ENCODE assay signal across 8 mouse cellular contexts in the genomic region with DNA sequence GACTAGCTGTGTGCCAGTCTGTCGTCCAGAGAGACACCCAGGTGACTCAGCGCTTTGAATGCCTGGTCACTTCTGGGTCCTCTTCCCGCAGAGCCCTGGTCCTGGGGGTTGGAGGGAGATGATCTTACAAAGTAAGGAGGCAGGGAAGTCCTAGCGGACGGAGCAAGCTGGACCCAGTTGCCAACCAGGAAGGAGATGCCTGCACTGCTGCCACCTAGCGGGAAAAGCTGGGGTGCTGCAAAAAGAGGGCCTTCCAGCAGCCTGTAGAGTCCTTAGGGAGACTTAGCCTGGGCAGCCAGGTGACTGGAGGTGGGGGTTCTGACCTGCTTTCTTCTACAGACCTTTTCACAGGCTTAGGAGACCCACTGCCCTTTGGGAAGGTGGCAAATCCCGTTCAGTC. TPM values are rescaled to one million over a fixed set of nuclear protein-coding genes. Genes with fewer than 3 reads are reported as not detected.
DNase-seq lines count a peak whose midpoint lies in the region; ATAC-seq and TF ChIP-seq lines count a peak whose summit lies in the region.
"Had no signal": no experiment of that assay in that cellular context is flagged by ENCODE, and none has a peak within 500 bp of the region (broad histone marks: within the 10 kb centered on the region; RNA-seq: fewer than 3 reads in every experiment).

No protein-coding gene starts in this region.

- peak; percentile 88 for DNase-seq in brain, adult 2 months (ENCODE audit: low read depth, low spot score)
- DNase-seq in gastrocnemius, postnatal 25 days, result peak; percentile 23
- peak; percentile 69 for DNase-seq in kidney, adult 2 months
- peak; percentile 90 for DNase-seq in limb, embryonic 10.5 days (ENCODE audit: low spot score)

- H3K36me3 ChIP-seq in kidney, adult 2 months (ENCODE audit: control insufficient read depth, insufficient read depth, low read length), result no peaks in the 10 kb centered on the region
- no peaks in the 10 kb centered on the region for H3K36me3 ChIP-seq in limb, embryonic 10.5 days
- no peaks in the 10 kb centered on the region for H3K36me3 ChIP-seq in midbrain, embryonic 13.5 days
- no peaks in the 10 kb centered on the region for H3K36me3 ChIP-seq in testis, adult 2 months (ENCODE audit: control insufficient read depth, insufficient read depth, low read length)

- no peaks in the 10 kb centered on the region for H3K9me3 ChIP-seq in limb, embryonic 10.5 days (replicated peaks)
- H3K9me3 ChIP-seq in midbrain, embryonic 13.5 days, result no peaks in the 10 kb centered on the region

- WGBS in kidney, adult 2 months, result 3% methylated on average over 7 of the region's 7 CpGs
- WGBS in limb, embryonic 10.5 days, result 2% methylated on average over 7 of the region's 7 CpGs
- WGBS in midbrain, embryonic 13.5 days, result 2% methylated on average over 7 of the region's 7 CpGs

- TF ChIP-seq POLR2A in cortical plate, adult 2 months (IDR thresholded peaks at IDR 0.05; ENCODE audit: extremely low read depth, insufficient read depth, low read length), result no peak
- TF ChIP-seq POLR2A in kidney, adult 2 months (IDR thresholded peaks at IDR 0.05; ENCODE audit: low read depth, low read length), result no peak
- TF ChIP-seq POLR2A in testis, adult 2 months (IDR thresholded peaks at IDR 0.05; ENCODE audit: control insufficient read depth, low read depth, low read length), result no peak

- peak; percentile 74 for TF ChIP-seq CTCF in cortical plate, adult 2 months (IDR thresholded peaks at IDR 0.05; ENCODE audit: extremely low read depth, insufficient read depth, low read length)
- TF ChIP-seq CTCF in kidney, adult 2 months (conservative IDR thresholded peaks at IDR 0.05; ENCODE audit: insufficient read depth, insufficient read length, low read depth, low read length), result peak; percentile 70
- TF ChIP-seq CTCF in testis, adult 2 months (IDR thresholded peaks at IDR 0.05; ENCODE audit: control insufficient read depth, insufficient read depth, insufficient replicate concordance, low read depth, low read length), result peak; percentile 60; the same call in 1 of the 2 replicates

- ATAC-seq in midbrain, embryonic 13.5 days, result no peak

- H3K27ac ChIP-seq in cortical plate, adult 2 months (ENCODE audit: insufficient read depth, low read length), result no peak overlapping the region
- H3K27ac ChIP-seq in kidney, adult 2 months (ENCODE audit: insufficient read depth, low read depth, low read length), result no peak overlapping the region
- H3K27ac ChIP-seq in limb, embryonic 10.5 days, result peak overlapping the region; percentile 31; the same call in 1 of the 2 replicates
- no peak overlapping the region for H3K27ac ChIP-seq in midbrain, embryonic 13.5 days
- H3K27ac ChIP-seq in testis, adult 2 months (ENCODE audit: control insufficient read depth, insufficient read depth, low read depth, low read length), result no peak overlapping the region

- H3K9ac ChIP-seq in midbrain, embryonic 13.5 days (replicated peaks), result no peak overlapping the region

- no peak overlapping the region for H3K4me3 ChIP-seq in cortical plate, adult 2 months (ENCODE audit: insufficient read depth, low read length)
- H3K4me3 ChIP-seq in kidney, adult 2 months (ENCODE audit: insufficient read depth, low read depth, low read length), result no peak overlapping the region
- peak overlapping the region; percentile 61 for H3K4me3 ChIP-seq in limb, embryonic 10.5 days
- H3K4me3 ChIP-seq in midbrain, embryonic 13.5 days (replicated peaks), result 0 out of 2 replicates have a peak overlapping the region, but pooled peaks have one; percentile 15
- no peak overlapping the region for H3K4me3 ChIP-seq in testis, adult 2 months (ENCODE audit: control insufficient read depth, low read depth, low read length)

- no peaks in the 10 kb centered on the region for H3K4me1 ChIP-seq in cortical plate, adult 2 months (ENCODE audit: control insufficient read depth, insufficient read depth, low read length)
- H3K4me1 ChIP-seq in kidney, adult 2 months (ENCODE audit: control insufficient read depth, insufficient read depth, low read length), result no peaks in the 10 kb centered on the region
- peaks cover 63% of the 10 kb centered on the region for H3K4me1 ChIP-seq in limb, embryonic 10.5 days
- H3K4me1 ChIP-seq in midbrain, embryonic 13.5 days (replicated peaks), result peaks cover 65% of the 10 kb centered on the region
- H3K4me1 ChIP-seq in testis, adult 2 months (ENCODE audit: control insufficient read depth, insufficient read depth, low read length), result peaks cover 18% of the 10 kb centered on the region

- peak overlapping the region; percentile 97 for H3K4me2 ChIP-seq in midbrain, embryonic 13.5 days (replicated peaks)

- H3K27me3 ChIP-seq in kidney, adult 2 months (replicated peaks; ENCODE audit: control insufficient read depth, insufficient read depth, low read length), result no peaks in the 10 kb centered on the region; the same call in 1 of the 2 replicates
- peaks cover 53% of the 10 kb centered on the region for H3K27me3 ChIP-seq in limb, embryonic 10.5 days (ENCODE audit: low read depth, poor library complexity, severe bottlenecking)
- peaks cover 52% of the 10 kb centered on the region for H3K27me3 ChIP-seq in midbrain, embryonic 13.5 days
- no peaks in the 10 kb centered on the region; the same call in none of the 2 replicates for H3K27me3 ChIP-seq in testis, adult 2 months (ENCODE audit: control insufficient read depth, insufficient read depth, low read length)

RNA-seq across cellular contexts. Expression of a gene that starts 1.8 kb away (rescaled TPM):
- 29.2 and 30.2 TPM in 2 replicates for polyA plus RNA-seq in cortical plate, adult 2 months (2012; rRNA removed)
- total RNA-seq in gastrocnemius, postnatal 25 days (2021), result under 1 TPM; 0.23 to 0.29 TPM
- 0.16 and 0.48 TPM in 2 replicates for polyA plus RNA-seq in kidney, adult 2 months (2012; rRNA removed)
- polyA plus RNA-seq in limb, embryonic 10.5 days (2016; fragmentation: Nextera tagmentation; extraction: Ambion mirVana), result 0.34 and 0.45 TPM in 2 replicates
- polyA plus RNA-seq in midbrain, embryonic 13.5 days (2015; fragmentation: Nextera tagmentation; extraction: Ambion mirVana), result 6.7 and 8.6 TPM in 2 replicates
- not detected in 2 replicates for polyA plus RNA-seq in testis, adult 2 months (2012; rRNA removed)
- total RNA-seq: neutrophil, adult 5-6 weeks had no signal

Comparison
In these comparisons a context has a peak if more than half of its experiments do, and no peak if none do; other contexts are left out.
1. DNase-seq: peak in every context shown above with its lines; median percentile 90 in limb, embryonic 10.5 days; 88 in brain, adult 2 months; 69 in kidney, adult 2 months; 23 in gastrocnemius, postnatal 25 days.
2. H3K4me3 ChIP-seq: peak in limb, embryonic 10.5 days (single experiment) and midbrain, embryonic 13.5 days (single experiment); none in cortical plate, adult 2 months (single experiment), kidney, adult 2 months (single experiment) and testis, adult 2 months (single experiment).
3. Peak in every context shown above with its lines, with median percentiles within 50 percentile points of each other: CTCF ChIP-seq.